Comparison of ENCODE assay signal across 8 mouse cellular contexts in genomic region chr2:181410760-181411473, GRCm38 (mm10). TPM values are rescaled to one million over a fixed set of nuclear protein-coding genes. Genes with fewer than 3 reads are reported as not detected.
DNase-seq lines count a peak whose midpoint lies in the region; ATAC-seq and TF ChIP-seq lines count a peak whose summit lies in the region.

No protein-coding gene starts in this region.

- no peaks in the 10 kb centered on the region for H3K27me3 ChIP-seq in E14TG2a.4 (ENCODE audit: insufficient read depth, low read length)
- no peaks in the 10 kb centered on the region for H3K27me3 ChIP-seq in lung, postnatal 0 days (replicated peaks; ENCODE audit: insufficient read depth, low read length)

- no peak overlapping the region for H3K27ac ChIP-seq in lung, postnatal 0 days (ENCODE audit: low read length)

- TF ChIP-seq EP300 in lung, postnatal 0 days (IDR thresholded peaks at IDR 0.05): no peak

- peaks cover 6% of the 10 kb centered on the region; the same call in 1 of the 2 replicates for H3K36me3 ChIP-seq in E14TG2a.4 (ENCODE audit: insufficient read depth, low read length)
- no peaks in the 10 kb centered on the region for H3K36me3 ChIP-seq in lung, postnatal 0 days (ENCODE audit: insufficient read depth, low read length)

- peak; percentile 78 to 85 for DNase-seq in adrenal gland, postnatal 36 days
- DNase-seq in fibroblast of lung, adult 2 months (ENCODE audit: low read depth): peak; percentile 62
- DNase-seq in layer of hippocampus, adult 11-12 months (ENCODE audit: low spot score): peak; percentile 71
- peak; percentile 86 for DNase-seq in lung, postnatal 0 days (ENCODE audit: low spot score)
- peak; percentile 64 for DNase-seq in ovary, adult 18-20 months (ENCODE audit: low spot score)
- DNase-seq in thymus, postnatal 14 days: peak; percentile 42

- ATAC-seq in hematopoietic stem cell, adult 5-6 weeks (replicated peaks in 1 of 2; ENCODE audit: insufficient read depth in 1 of 2, low FRiP score in 2 of 2, low TSS enrichment in 1 of 2, low read depth in 1 of 2, poor library complexity in 2 of 2, severe bottlenecking in 2 of 2): peak; percentile 83 to 94
- peak; percentile 80 for ATAC-seq in lung, postnatal 0 days

- no peak overlapping the region for H3K4me2 ChIP-seq in lung, postnatal 0 days (replicated peaks; ENCODE audit: low read depth, low read length)

- no peaks in the 10 kb centered on the region for H3K9me3 ChIP-seq in E14TG2a.4 (ENCODE audit: low read length)
- H3K9me3 ChIP-seq in lung, postnatal 0 days (ENCODE audit: low read length): no peaks in the 10 kb centered on the region

- 47% methylated on average over 4 of the region's 4 CpGs for WGBS in lung, postnatal 0 days

- TF ChIP-seq CTCF in E14TG2a.4 (conservative IDR thresholded peaks at IDR 0.05; ENCODE audit: low read length): peak; percentile 36
- TF ChIP-seq CTCF in lung, postnatal 0 days (IDR thresholded peaks at IDR 0.05): peak; percentile 86

- H3K4me3 ChIP-seq in E14TG2a.4 (replicated peaks; ENCODE audit: low read length): no peak overlapping the region
- H3K4me3 ChIP-seq in lung, postnatal 0 days (ENCODE audit: low read depth, low read length): no peak overlapping the region

- peaks cover 28% of the 10 kb centered on the region for H3K4me1 ChIP-seq in E14TG2a.4 (replicated peaks; ENCODE audit: low read depth, low read length)
- no peaks in the 10 kb centered on the region for H3K4me1 ChIP-seq in lung, postnatal 0 days (ENCODE audit: insufficient read depth, low read depth, low read length)

- H3K9ac ChIP-seq in lung, postnatal 0 days (replicated peaks; ENCODE audit: low read depth): no peak overlapping the region

RNA-seq across cellular contexts. Expression of gene Lime1, which starts 31.0 kb away (rescaled TPM):
- total RNA-seq in adrenal gland, postnatal 36 days (2021): 10 to 100 TPM; 13.4 to 18.1 TPM
- total RNA-seq in hematopoietic stem cell, adult 5-6 weeks (2017): 32.4 and 36.1 TPM in 2 replicates
- 12.2 and 13.5 TPM in 2 replicates for polyA plus RNA-seq in lung, postnatal 0 days (2015; fragmentation: Nextera tagmentation; extraction: Ambion mirVana)

RNA-seq across cellular contexts. Expression of gene Arfrp1, which starts 45.7 kb away (rescaled TPM):
- total RNA-seq in adrenal gland, postnatal 36 days (2021): 10 to 100 TPM; 38.9 to 45.5 TPM
- 54.9 and 75.9 TPM in 2 replicates for total RNA-seq in hematopoietic stem cell, adult 5-6 weeks (2017)
- polyA plus RNA-seq in lung, postnatal 0 days (2015; fragmentation: Nextera tagmentation; extraction: Ambion mirVana): 46.5 and 46.6 TPM in 2 replicates

RNA-seq across cellular contexts. Expression of gene Zgpat, which starts 46.2 kb away (rescaled TPM):
- 10 to 100 TPM; 34.8 to 47.3 TPM for total RNA-seq in adrenal gland, postnatal 36 days (2021)
- total RNA-seq in hematopoietic stem cell, adult 5-6 weeks (2017): 48.8 and 55.8 TPM in 2 replicates
- polyA plus RNA-seq in lung, postnatal 0 days (2015; fragmentation: Nextera tagmentation; extraction: Ambion mirVana): 22.9 and 26.8 TPM in 2 replicates

RNA-seq across cellular contexts. Expression of gene Zbtb46, which starts 48.3 kb away (rescaled TPM):
- total RNA-seq in adrenal gland, postnatal 36 days (2021): 10 to 100 TPM; 16.7 to 17.5 TPM
- total RNA-seq in hematopoietic stem cell, adult 5-6 weeks (2017): 1.3 and 6.0 TPM in 2 replicates
- 11.2 and 14.8 TPM in 2 replicates for polyA plus RNA-seq in lung, postnatal 0 days (2015; fragmentation: Nextera tagmentation; extraction: Ambion mirVana)
